8 mouse cellular contexts compared by ENCODE assay signal in the genomic region with DNA sequence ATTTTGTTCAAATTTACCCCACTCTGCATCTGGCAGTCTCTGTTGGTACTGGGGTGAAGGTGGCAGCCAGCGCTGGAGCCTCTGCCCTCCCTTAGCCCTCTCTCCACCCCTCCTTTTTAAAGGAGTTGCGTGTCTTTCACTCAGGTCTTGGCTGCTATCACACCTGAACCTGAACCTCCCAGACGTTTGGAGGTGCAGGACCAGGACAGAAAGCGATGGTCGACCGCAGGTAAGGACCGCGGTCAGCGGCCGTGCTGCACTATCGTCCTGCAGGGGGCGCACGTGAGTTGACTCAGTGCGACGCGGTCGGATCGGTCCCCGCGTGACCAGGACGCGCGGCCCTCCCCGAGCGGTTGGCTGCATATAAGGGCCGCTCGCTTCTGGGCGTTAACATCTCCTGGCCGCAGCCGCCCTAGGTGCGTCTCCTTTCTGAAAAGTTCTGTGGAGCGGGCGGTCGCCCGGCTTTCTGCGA. TPM values are rescaled to one million over a fixed set of nuclear protein-coding genes. Genes with fewer than 3 reads are reported as not detected.
DNase-seq lines count a peak whose midpoint lies in the region; ATAC-seq lines count a peak whose summit lies in the region.

No protein-coding gene starts in this region.

- H3K36me3 ChIP-seq in hindbrain, embryonic 14.5 days (replicated peaks; ENCODE audit: control insufficient read depth, insufficient read depth): peaks cover 18% of the 10 kb centered on the region
- peaks cover 17% of the 10 kb centered on the region for H3K36me3 ChIP-seq in megakaryocyte, embryonic 14.5 days (replicated peaks; ENCODE audit: low read length)

- H3K4me2 ChIP-seq in hindbrain, embryonic 14.5 days (replicated peaks): peak overlapping the region; percentile 81

- peak; percentile 83; the same call in 1 of the 2 replicates for ATAC-seq in hindbrain, embryonic 14.5 days (ENCODE audit: low FRiP score)

- 2% methylated on average over 36 of the region's 36 CpGs for WGBS in hindbrain, embryonic 14.5 days

- peaks cover 16% of the 10 kb centered on the region; the same call in 1 of the 2 replicates for H3K27me3 ChIP-seq in hindbrain, embryonic 14.5 days (ENCODE audit: control insufficient read depth, insufficient read depth, low read length)
- peaks cover 23% of the 10 kb centered on the region for H3K27me3 ChIP-seq in megakaryocyte, embryonic 14.5 days (replicated peaks)

- H3K27ac ChIP-seq in hindbrain, embryonic 14.5 days: no peak overlapping the region

- peaks cover 5% of the 10 kb centered on the region for H3K4me1 ChIP-seq in hindbrain, embryonic 14.5 days (replicated peaks; ENCODE audit: control insufficient read depth, insufficient read depth, low read length)
- H3K4me1 ChIP-seq in megakaryocyte, embryonic 14.5 days: peaks cover 5% of the 10 kb centered on the region

- DNase-seq in T-cell, adult 2 months (ENCODE audit: low spot score): peak; percentile 61
- peak; percentile 81 to 91 for DNase-seq in cerebellum, postnatal 25 days
- peak; percentile 61 for DNase-seq in gastrocnemius, adult 18-20 months (ENCODE audit: low spot score)
- peak; percentile 72 for DNase-seq in hindbrain, embryonic 14.5 days (ENCODE audit: low spot score)
- peak; percentile 36 to 66 for DNase-seq in left cerebral cortex, postnatal 14 days (ENCODE audit: low spot score in 2 of 2)
- DNase-seq in right cerebral cortex, adult 18-20 months: peak; percentile 45
- DNase-seq in urinary bladder, adult 2 months (ENCODE audit: low spot score): peak; percentile 68

- H3K9me3 ChIP-seq in hindbrain, embryonic 14.5 days (ENCODE audit: control insufficient read depth, low read length): no peaks in the 10 kb centered on the region
- H3K9me3 ChIP-seq in megakaryocyte, embryonic 14.5 days: no peaks in the 10 kb centered on the region

- intact Hi-C loops in left cerebral cortex, postnatal 14 days (cut with DNase I): loop anchor here (1.0 to 10.0 kb wide), 2 partner anchors 29 to 117 kb away; no protein-coding TSS in a partner anchor

- H3K9ac ChIP-seq in hindbrain, embryonic 14.5 days: peak overlapping the region; percentile 57

- H3K4me3 ChIP-seq in hindbrain, embryonic 14.5 days (replicated peaks; ENCODE audit: low read length): peak overlapping the region; percentile 37
- H3K4me3 ChIP-seq in megakaryocyte, embryonic 14.5 days (replicated peaks): peak overlapping the region; percentile 87

RNA-seq across cellular contexts. Expression of gene AA467197, which starts 0.8 kb away (rescaled TPM):
- not detected for total RNA-seq in gastrocnemius, adult 18-20 months (2021)
- 0.86 and 1.0 TPM in 2 replicates for polyA plus RNA-seq in hindbrain, embryonic 14.5 days (2014; fragmentation: Nextera tagmentation; extraction: Ambion mirVana)
- total RNA-seq in left cerebral cortex, postnatal 14 days (2021): under 1 TPM; 0.46 to 0.63 TPM
- not detected in 2 replicates for polyA plus RNA-seq in megakaryocyte, embryonic 14.5 days (2012; ENCODE audit: insufficient read depth, low replicate concordance)
- polyA plus RNA-seq in urinary bladder, adult 2 months (2012; rRNA removed): 0.77 and 1.4 TPM in 2 replicates

RNA-seq across cellular contexts. Expression of gene Gatm, which starts 26.5 kb away (rescaled TPM):
- total RNA-seq in gastrocnemius, adult 18-20 months (2021): 1 to 10 TPM; 4.8 to 5.4 TPM
- polyA plus RNA-seq in hindbrain, embryonic 14.5 days (2014; fragmentation: Nextera tagmentation; extraction: Ambion mirVana): 42.5 and 56.6 TPM in 2 replicates
- total RNA-seq in left cerebral cortex, postnatal 14 days (2021): 10 to 100 TPM; 56.6 to 58.7 TPM
- 1.6 and 5.0 TPM in 2 replicates for polyA plus RNA-seq in megakaryocyte, embryonic 14.5 days (2012; ENCODE audit: insufficient read depth, low replicate concordance)
- polyA plus RNA-seq in urinary bladder, adult 2 months (2012; rRNA removed): 17.8 and 17.9 TPM in 2 replicates
